Mouse (Mus musculus): ENCODE data around the gene Gpc6.

Gene Gpc6

GRCm38 (mm10) chr14:118019314-118019713 lies 1094.2 kb downstream of the Gpc6 start:
- no peak for DNase-seq (ENCODE audit: low read depth)

- DNase-seq (ENCODE audit: low read depth) = no peak
Observed at GRCm38 (mm10) chr14:118021867-118022543, 1096.9 kb downstream of the Gpc6 start.
